Mouse (Mus musculus) Muller cell, postnatal 12 days (primary cell): ENCODE measurements at regions not wholly inside any gene's neighbourhood (a gene's known extent, or its start where the extent isn't known, plus 50 kb on each side); places are given as distances from the start of the nearest gene placed in this dataset.
"Not testable (repeated sequence)": the region's sequence is repeated elsewhere in the genome, so short reads cannot be mapped to it uniquely, and the experiment has no call there.

Experiments
- DNase-seq: peaks from one replicate; pipeline ENCODE4 v3.0.0-alpha.2; 2015; ENCODE audit errors: inconsistent ontology term

- DNase-seq: no peak
Measured at GRCm38 (mm10) chr9:113177918-113178235, 530.2 kb downstream of the Pdcd6ip start.

- DNase-seq: peak; percentile 34
Measured at GRCm38 (mm10) chr9:113177181-113177917, 530.7 kb downstream of the Pdcd6ip start.

- no peak for DNase-seq
Measured at GRCm38 (mm10) chr9:113171767-113172405, 536.2 kb downstream of the Pdcd6ip start.

GRCm38 (mm10) chr9:113162897-113163874 lies 544.9 kb downstream of the Pdcd6ip start:
- DNase-seq: no peak

- DNase-seq: no peak
Measured at GRCm38 (mm10) chr9:113160011-113160410, 548.0 kb downstream of the Pdcd6ip start.

GRCm38 (mm10) chr9:113158080-113158479 lies 550.0 kb downstream of the Pdcd6ip start:
- DNase-seq: no peak

- DNase-seq: peak; percentile 45
Measured at GRCm38 (mm10) chr9:113157474-113158076, 550.5 kb downstream of the Pdcd6ip start.

- DNase-seq: no peak
Measured at GRCm38 (mm10) chr9:113156707-113157106, 551.4 kb downstream of the Pdcd6ip start.

GRCm38 (mm10) chr9:113149084-113149483 lies 559.0 kb downstream of the Pdcd6ip start:
- no peak for DNase-seq

GRCm38 (mm10) chr9:113146571-113146970 lies 561.5 kb downstream of the Pdcd6ip start:
- DNase-seq: no peak

- no peak for DNase-seq
Measured at GRCm38 (mm10) chr9:113145036-113145435, 563.0 kb downstream of the Pdcd6ip start.

GRCm38 (mm10) chr9:113134611-113135010 lies 573.4 kb downstream of the Pdcd6ip start:
- no peak for DNase-seq

- DNase-seq: peak; percentile 19
Measured at GRCm38 (mm10) chr9:113123004-113123692, 584.9 kb downstream of the Pdcd6ip start.

GRCm38 (mm10) chr9:113122253-113122749 lies 585.8 kb downstream of the Pdcd6ip start:
- DNase-seq: no peak

- no peak for DNase-seq
Measured at GRCm38 (mm10) chr9:113120385-113120784, 587.7 kb downstream of the Pdcd6ip start.

- no peak for DNase-seq
Measured at GRCm38 (mm10) chr9:113119721-113120120, 588.3 kb downstream of the Pdcd6ip start.

GRCm38 (mm10) chr9:113115576-113115975 lies 592.5 kb downstream of the Pdcd6ip start:
- DNase-seq: no peak

GRCm38 (mm10) chr9:113112753-113113152 lies 595.3 kb downstream of the Pdcd6ip start:
- no peak for DNase-seq

- DNase-seq: peak; percentile 44
Measured at GRCm38 (mm10) chr9:113101733-113102132, 606.3 kb downstream of the Pdcd6ip start.

- no peak for DNase-seq
Measured at GRCm38 (mm10) chr9:113100641-113101040, 607.4 kb downstream of the Pdcd6ip start.

GRCm38 (mm10) chr9:113095421-113095820 lies 612.6 kb downstream of the Pdcd6ip start:
- not testable (repeated sequence) for DNase-seq
